In genomic region chr11:89003078-89003477, GRCm38 (mm10) we compare ENCODE assay signal across 13 mouse cellular contexts. TPM values are rescaled to one million over a fixed set of nuclear protein-coding genes. Genes with fewer than 3 reads are reported as not detected.
DNase-seq lines count a peak whose midpoint lies in the region; ATAC-seq and TF ChIP-seq lines count a peak whose summit lies in the region.
"Had no signal": no experiment of that assay in that cellular context is flagged by ENCODE, and none has a peak within 500 bp of the region (broad histone marks: within the 10 kb centered on the region; RNA-seq: fewer than 3 reads in every experiment).

No protein-coding gene starts in this region.

- WGBS in hindbrain, embryonic 16.5 days, result 57% methylated on average over 6 of the region's 6 CpGs
- 65% methylated on average over 6 of the region's 6 CpGs for WGBS in hindbrain, embryonic 13.5 days
- WGBS in embryonic facial prominence, embryonic 14.5 days, result 35% methylated on average over 6 of the region's 6 CpGs
- WGBS in liver, embryonic 13.5 days (ENCODE audit: insufficient replicate concordance), result 64% methylated on average over 6 of the region's 6 CpGs

- H3K9me3 ChIP-seq in hindbrain, embryonic 16.5 days (ENCODE audit: control insufficient read depth, low read length), result no peaks in the 10 kb centered on the region
- H3K9me3 ChIP-seq in hindbrain, embryonic 13.5 days, result no peaks in the 10 kb centered on the region
- no peaks in the 10 kb centered on the region for H3K9me3 ChIP-seq in ES-E14 (ENCODE audit: control insufficient read depth, insufficient read depth, low read depth, low read length)
- H3K9me3 ChIP-seq in embryonic facial prominence, embryonic 14.5 days (ENCODE audit: control insufficient read depth, low read length), result no peaks in the 10 kb centered on the region
- H3K9me3 ChIP-seq in liver, embryonic 13.5 days (replicated peaks), result no peaks in the 10 kb centered on the region
- H3K9me3 ChIP-seq: limb, embryonic 13.5 days had no signal

- no peaks in the 10 kb centered on the region for H3K36me3 ChIP-seq in hindbrain, embryonic 16.5 days (ENCODE audit: control insufficient read depth, insufficient read depth, low read length)
- no peaks in the 10 kb centered on the region for H3K36me3 ChIP-seq in hindbrain, embryonic 13.5 days
- H3K36me3 ChIP-seq in ES-E14 (ENCODE audit: control insufficient read depth, insufficient read depth, low read length, poor library complexity, severe bottlenecking), result peaks cover 30% of the 10 kb centered on the region
- H3K36me3 ChIP-seq in embryonic facial prominence, embryonic 14.5 days (ENCODE audit: control insufficient read depth, insufficient read depth, low read length), result no peaks in the 10 kb centered on the region
- peaks cover 54% of the 10 kb centered on the region for H3K36me3 ChIP-seq in liver, embryonic 13.5 days
- H3K36me3 ChIP-seq: limb, embryonic 13.5 days had no signal

- DNase-seq in ES-E14 (ENCODE audit: low read depth, low spot score), result no peak
- DNase-seq in embryonic facial prominence, embryonic 14.5 days (ENCODE audit: low spot score), result no peak
- DNase-seq in liver, embryonic 13.5 days, result no peak
- no peak for DNase-seq in right cerebral cortex, postnatal 36 days (ENCODE audit: low spot score in 2 of 2)
- DNase-seq in frontal cortex, adult 2 months (ENCODE audit: extremely low spot score in 1 of 2, low spot score in 1 of 2), result no peak
- DNase-seq: thymus, postnatal 14 days had no signal

- H3K27me3 ChIP-seq in hindbrain, embryonic 16.5 days (replicated peaks; ENCODE audit: control insufficient read depth, insufficient read depth, low read length), result peaks cover 21% of the 10 kb centered on the region
- peaks cover 24% of the 10 kb centered on the region for H3K27me3 ChIP-seq in hindbrain, embryonic 13.5 days
- H3K27me3 ChIP-seq in embryonic facial prominence, embryonic 14.5 days (replicated peaks; ENCODE audit: control insufficient read depth, insufficient read depth, low read length), result peaks cover 19% of the 10 kb centered on the region
- H3K27me3 ChIP-seq in liver, embryonic 13.5 days, result no peaks in the 10 kb centered on the region
- H3K27me3 ChIP-seq: Patski had no signal

- no peak overlapping the region for H3K9ac ChIP-seq in hindbrain, embryonic 16.5 days (ENCODE audit: low read depth, low read length)
- H3K9ac ChIP-seq in hindbrain, embryonic 13.5 days, result no peak overlapping the region
- peak overlapping the region; percentile 12; the same call in 1 of the 2 replicates for H3K9ac ChIP-seq in ES-E14 (ENCODE audit: insufficient read depth, low read depth, low read length, poor library complexity, severe bottlenecking)
- H3K9ac ChIP-seq in embryonic facial prominence, embryonic 14.5 days (ENCODE audit: low read depth, low read length), result no peak overlapping the region
- peak overlapping the region; percentile 61 for H3K9ac ChIP-seq in liver, embryonic 13.5 days
- H3K9ac ChIP-seq: limb, embryonic 13.5 days had no signal

- H3K4me2 ChIP-seq in hindbrain, embryonic 16.5 days (ENCODE audit: low read length), result peak overlapping the region; percentile 2
- H3K4me2 ChIP-seq in hindbrain, embryonic 13.5 days, result no peak overlapping the region
- peak overlapping the region; percentile 7; the same call in 1 of the 2 replicates for H3K4me2 ChIP-seq in embryonic facial prominence, embryonic 14.5 days (ENCODE audit: low read depth, low read length)
- peak overlapping the region; percentile 91 for H3K4me2 ChIP-seq in liver, embryonic 13.5 days
- H3K4me2 ChIP-seq: limb, embryonic 13.5 days had no signal

- H3K27ac ChIP-seq in hindbrain, embryonic 16.5 days (ENCODE audit: low read depth, low read length), result no peak overlapping the region
- no peak overlapping the region for H3K27ac ChIP-seq in hindbrain, embryonic 13.5 days
- no peak overlapping the region for H3K27ac ChIP-seq in ES-E14 (ENCODE audit: insufficient read depth, low read depth, low read length, poor library complexity, severe bottlenecking)
- H3K27ac ChIP-seq in embryonic facial prominence, embryonic 14.5 days (replicated peaks; ENCODE audit: low read depth, low read length), result no peak overlapping the region
- H3K27ac ChIP-seq in liver, embryonic 13.5 days, result peak overlapping the region; percentile 77
- H3K27ac ChIP-seq: limb, embryonic 13.5 days had no signal

- ATAC-seq in hindbrain, embryonic 16.5 days, result no peak
- ATAC-seq in hindbrain, embryonic 13.5 days (ENCODE audit: low FRiP score), result no peak
- ATAC-seq in embryonic facial prominence, embryonic 14.5 days (ENCODE audit: low read depth), result no peak
- ATAC-seq in liver, embryonic 13.5 days (ENCODE audit: low read depth), result no peak
- no peak for ATAC-seq in monocyte, adult 5-6 weeks (replicated peaks; ENCODE audit: insufficient number of reproducible peaks, low FRiP score, low TSS enrichment, poor library complexity, severe bottlenecking)
- ATAC-seq: Patski had no signal

- H3K4me1 ChIP-seq in hindbrain, embryonic 16.5 days (ENCODE audit: control insufficient read depth, insufficient read depth, low read depth, low read length), result peaks cover 3% of the 10 kb centered on the region; the same call in 1 of the 2 replicates
- peaks cover 7% of the 10 kb centered on the region; the same call in 1 of the 2 replicates for H3K4me1 ChIP-seq in hindbrain, embryonic 13.5 days (replicated peaks)
- peaks cover 8 to 18% of the 10 kb centered on the region in 2 experiments for H3K4me1 ChIP-seq in ES-E14 (ENCODE audit: control insufficient read depth in 2 of 2, insufficient read depth in 2 of 2, low read length in 2 of 2, poor library complexity in 1 of 2)
- no peaks in the 10 kb centered on the region for H3K4me1 ChIP-seq in embryonic facial prominence, embryonic 14.5 days (ENCODE audit: control insufficient read depth, insufficient read depth, low read length)
- H3K4me1 ChIP-seq in liver, embryonic 13.5 days (replicated peaks), result peaks cover 66% of the 10 kb centered on the region

- no peak overlapping the region for H3K4me3 ChIP-seq in hindbrain, embryonic 16.5 days (ENCODE audit: low read length)
- no peak overlapping the region for H3K4me3 ChIP-seq in hindbrain, embryonic 13.5 days
- peak overlapping the region; percentile 24 to 42 for H3K4me3 ChIP-seq in ES-E14 (ENCODE audit: insufficient read depth in 1 of 2, low read depth in 1 of 2, low read length in 2 of 2, poor library complexity in 1 of 2, severe bottlenecking in 1 of 2)
- H3K4me3 ChIP-seq in embryonic facial prominence, embryonic 14.5 days (ENCODE audit: low read depth, low read length), result no peak overlapping the region
- H3K4me3 ChIP-seq in liver, embryonic 13.5 days (replicated peaks), result peak overlapping the region; percentile 78
- H3K4me3 ChIP-seq: limb, embryonic 13.5 days had no signal

- in situ Hi-C loops in ES-E14 (cut with MboI; ENCODE audit: low sequenced_read_pairs in 2 of 2, unreplicated experiment in 2 of 2), result no loop called here

TF ChIP-seq in ES-E14, 5 proteins besides CTCF, POLR2A, EP300 and RAD21:
- TF ChIP-seq MAFK (IDR thresholded peaks at IDR 0.05; ENCODE audit: insufficient read depth, low read depth, low read length) (no peak), CHD2 (IDR thresholded peaks at IDR 0.05; ENCODE audit: low read depth, low read length) (no peak), ZNF384 (IDR thresholded peaks at IDR 0.05; ENCODE audit: low read depth, low read length) (no peak), HCFC1 (IDR thresholded peaks at IDR 0.05; ENCODE audit: borderline replicate concordance, insufficient read depth, low read length) (no peak), ZC3H11A (IDR thresholded peaks at IDR 0.05; ENCODE audit: borderline replicate concordance, low read depth, low read length) (no peak)

RNA-seq across cellular contexts. Expression of gene Trim25, which starts 3.9 kb away (rescaled TPM):
- 4.6 and 5.4 TPM in 2 replicates for polyA plus RNA-seq in hindbrain, embryonic 16.5 days (2015; fragmentation: Nextera tagmentation; extraction: Ambion mirVana)
- 4.6 and 4.8 TPM in 2 replicates for polyA plus RNA-seq in hindbrain, embryonic 13.5 days (2015; fragmentation: Nextera tagmentation; extraction: Ambion mirVana)
- total RNA-seq in ES-E14 (2012; rRNA removed), result 37.8 TPM in 2 replicates
- 9.0 and 9.6 TPM in 2 replicates for polyA plus RNA-seq in embryonic facial prominence, embryonic 14.5 days (2014; fragmentation: Nextera tagmentation; extraction: Ambion mirVana)
- 18.0 and 20.6 TPM in 2 replicates for polyA plus RNA-seq in liver, embryonic 13.5 days (2015; fragmentation: Nextera tagmentation; extraction: Ambion mirVana)
- total RNA-seq in monocyte, adult 5-6 weeks (2017), result 49.5 to 82.1 TPM (median 73.1 TPM) in 3 replicates
- 4.3 and 4.4 TPM in 2 replicates for polyA plus RNA-seq in frontal cortex, adult 2 months (2012; rRNA removed)

RNA-seq across cellular contexts. Expression of gene Coil, which starts 33.0 kb away (rescaled TPM):
- 26.6 and 27.6 TPM in 2 replicates for polyA plus RNA-seq in hindbrain, embryonic 16.5 days (2015; fragmentation: Nextera tagmentation; extraction: Ambion mirVana)
- polyA plus RNA-seq in hindbrain, embryonic 13.5 days (2015; fragmentation: Nextera tagmentation; extraction: Ambion mirVana), result 26.7 and 27.3 TPM in 2 replicates
- 28.8 and 37.8 TPM in 2 replicates for total RNA-seq in ES-E14 (2012; rRNA removed)
- 9.4 and 10.0 TPM in 2 replicates for polyA plus RNA-seq in embryonic facial prominence, embryonic 14.5 days (2014; fragmentation: Nextera tagmentation; extraction: Ambion mirVana)
- 5.6 and 7.1 TPM in 2 replicates for polyA plus RNA-seq in liver, embryonic 13.5 days (2015; fragmentation: Nextera tagmentation; extraction: Ambion mirVana)
- total RNA-seq in monocyte, adult 5-6 weeks (2017), result 3.2 to 10.6 TPM (median 7.6 TPM) in 3 replicates
- polyA plus RNA-seq in frontal cortex, adult 2 months (2012; rRNA removed), result 17.0 and 19.3 TPM in 2 replicates

RNA-seq across cellular contexts. Expression of gene Elobl, which starts 36.3 kb away (rescaled TPM):
- not detected in 2 replicates for polyA plus RNA-seq in hindbrain, embryonic 16.5 days (2015; fragmentation: Nextera tagmentation; extraction: Ambion mirVana)
- not detected in 2 replicates for polyA plus RNA-seq in hindbrain, embryonic 13.5 days (2015; fragmentation: Nextera tagmentation; extraction: Ambion mirVana)
- 0.95 and 1.6 TPM in 2 replicates for total RNA-seq in ES-E14 (2012; rRNA removed)
- polyA plus RNA-seq in embryonic facial prominence, embryonic 14.5 days (2014; fragmentation: Nextera tagmentation; extraction: Ambion mirVana), result not detected in 2 replicates
- not detected in 2 replicates for polyA plus RNA-seq in liver, embryonic 13.5 days (2015; fragmentation: Nextera tagmentation; extraction: Ambion mirVana)
- not detected in 3 replicates for total RNA-seq in monocyte, adult 5-6 weeks (2017)
- polyA plus RNA-seq in frontal cortex, adult 2 months (2012; rRNA removed), result 0.28 TPM in 1 of 2 replicates, not detected in the other
- total RNA-seq: heart, postnatal 10 days had no signal
- polyA plus RNA-seq: cortical plate, adult 2 months; limb, embryonic 13.5 days had no signal

RNA-seq across cellular contexts. Expression of gene Scpep1, which starts 47.8 kb away (rescaled TPM):
- 38.4 and 40.0 TPM in 2 replicates for polyA plus RNA-seq in hindbrain, embryonic 16.5 days (2015; fragmentation: Nextera tagmentation; extraction: Ambion mirVana)
- 24.5 and 26.0 TPM in 2 replicates for polyA plus RNA-seq in hindbrain, embryonic 13.5 days (2015; fragmentation: Nextera tagmentation; extraction: Ambion mirVana)
- 140 and 208 TPM in 2 replicates for total RNA-seq in ES-E14 (2012; rRNA removed)
- polyA plus RNA-seq in embryonic facial prominence, embryonic 14.5 days (2014; fragmentation: Nextera tagmentation; extraction: Ambion mirVana), result 84.5 and 89.0 TPM in 2 replicates
- 40.4 and 47.1 TPM in 2 replicates for polyA plus RNA-seq in liver, embryonic 13.5 days (2015; fragmentation: Nextera tagmentation; extraction: Ambion mirVana)
- total RNA-seq in monocyte, adult 5-6 weeks (2017), result 36.8 to 48.1 TPM (median 46.4 TPM) in 3 replicates
- 16.9 and 19.0 TPM in 2 replicates for polyA plus RNA-seq in frontal cortex, adult 2 months (2012; rRNA removed)

Comparison
In these comparisons a context has a peak if more than half of its experiments do, and no peak if none do; other contexts are left out.
1. H3K4me3 ChIP-seq: peak in ES-E14 (2 of 2) and liver, embryonic 13.5 days (single experiment); none in hindbrain, embryonic 16.5 days (single experiment), hindbrain, embryonic 13.5 days (single experiment) and embryonic facial prominence, embryonic 14.5 days (single experiment).
2. H3K9ac ChIP-seq: peak in ES-E14 (single experiment) and liver, embryonic 13.5 days (single experiment); none in hindbrain, embryonic 16.5 days (single experiment), hindbrain, embryonic 13.5 days (single experiment) and embryonic facial prominence, embryonic 14.5 days (single experiment).